Mouse (Mus musculus) liver, embryonic 14.5 days (tissue): Measurements from ENCODE around the gene Ccdc88a.

Experiments used
- CTCF ChIP-seq: IDR thresholded peaks from 2 replicates; pipeline ENCODE4 v1.5.1; 2016; ENCODE audit warnings: antibody characterized with exemption, low read depth, control low read depth
- EP300 ChIP-seq: IDR thresholded peaks from 2 replicates; pipeline ENCODE4 v1.6.1; 2016; ENCODE audit warnings: antibody characterized with exemption, low read depth

DNA sequence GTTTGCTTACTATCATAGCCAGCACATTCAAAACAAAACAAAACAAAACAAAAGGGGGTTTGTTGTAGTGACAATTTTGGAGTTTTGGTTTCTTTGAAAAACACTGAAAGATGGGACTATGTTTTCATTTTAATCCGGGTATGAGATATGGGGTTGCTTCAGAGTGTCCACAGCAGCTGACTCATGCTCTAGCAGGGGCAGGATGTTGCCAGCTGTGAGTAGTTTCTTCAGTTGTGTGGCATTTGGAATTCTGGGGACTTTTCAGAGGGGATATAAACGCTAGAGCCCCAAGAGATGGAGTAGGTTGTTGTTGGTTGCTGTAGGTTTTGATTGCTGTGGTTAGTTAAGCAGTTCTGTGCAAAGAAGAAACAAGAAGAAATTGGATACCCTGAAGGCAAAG lies 10.0 kb downstream of the Ccdc88a start:
- TF ChIP-seq CTCF (no peak), EP300 (no peak)
